Mouse (Mus musculus) heart, postnatal 0 days (tissue): ENCODE results near the gene Ccrl2.

ENCODE experiments used
- CTCF ChIP-seq: IDR thresholded peaks from 2 replicates; pipeline ENCODE4 v1.5.1; 2016; ENCODE audit warnings: antibody characterized with exemption, control low read depth, low read depth
- EP300 ChIP-seq: IDR thresholded peaks from 2 replicates; pipeline ENCODE4 v1.6.1; 2016; ENCODE audit warnings: antibody characterized with exemption, low read depth

DNA sequence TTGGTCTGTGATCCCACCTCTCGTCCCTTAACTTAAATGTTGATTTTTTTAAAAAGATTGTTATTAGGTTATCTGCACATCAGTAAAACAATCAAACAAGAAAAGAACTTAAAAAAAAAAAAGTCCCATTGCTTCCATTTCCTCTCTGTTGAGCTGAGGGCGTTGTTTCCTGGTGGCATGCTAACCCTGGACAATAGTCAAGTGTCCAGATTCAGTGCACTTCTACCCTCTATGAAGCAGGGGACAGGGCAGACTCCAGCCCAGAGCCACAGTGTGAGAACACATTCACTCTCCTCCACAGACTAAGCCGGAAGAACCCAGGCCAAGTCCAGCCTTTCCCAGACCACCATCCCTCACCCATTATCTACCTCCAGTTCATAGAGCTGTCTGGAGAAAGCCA is 8.9 kb downstream of the Ccrl2 start:
- no peak for TF ChIP-seq CTCF
- no peak for TF ChIP-seq EP300
